Mouse (Mus musculus) cortical plate, adult 2 months (tissue): Measurements from ENCODE around the gene Ramp1.

Source experiments
- CTCF ChIP-seq: fragments of 200-500 bp; IDR thresholded peaks from 2 replicates; pipeline ENCODE4 v1.5.1; 2011; ENCODE audit warnings: mild to moderate bottlenecking, control low read depth, low read length; ENCODE audit not compliant: insufficient read depth; ENCODE audit errors: extremely low read depth
- POLR2A ChIP-seq: fragments of 200-500 bp; IDR thresholded peaks from 2 replicates; pipeline ENCODE4 v1.6.1; 2011; ENCODE audit warnings: mild to moderate bottlenecking, low read length, control low read depth; ENCODE audit not compliant: insufficient read depth; ENCODE audit errors: extremely low read depth

DNA sequence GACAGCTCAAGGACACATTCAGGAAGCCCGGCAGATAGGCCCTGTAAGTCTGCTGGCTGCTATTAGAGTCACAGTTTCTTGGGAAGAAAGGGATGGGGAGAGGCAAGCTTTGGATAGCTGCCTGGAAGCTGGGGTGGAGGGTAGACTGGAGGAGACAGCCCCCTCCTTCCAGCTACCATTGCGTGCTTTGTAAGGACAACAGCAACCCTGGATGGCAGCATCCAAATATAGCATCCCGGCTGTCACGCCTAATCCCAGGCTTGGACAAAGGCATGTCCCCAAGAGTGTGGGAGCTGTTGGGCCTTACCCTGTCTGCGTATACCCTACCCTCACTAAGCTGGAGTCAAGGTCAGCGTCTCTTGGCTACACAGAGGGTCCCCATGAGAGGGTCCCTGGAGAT, 29.7 kb downstream of the Ramp1 start:
- TF ChIP-seq CTCF (no peak), POLR2A (no peak)
